Mouse (Mus musculus) MEL (cell line): ENCODE measurements around the gene Dock1. TPM values are rescaled to one million over a fixed set of nuclear protein-coding genes. Genes with fewer than 3 reads are reported as not detected.

Experiments used
- DNase-seq: peaks from one replicate; pipeline ENCODE4 v3.0.0; 2011; ENCODE audit warnings: low read depth, low spot score
- H3K27ac ChIP-seq: 2 replicates; pipeline ENCODE4 v1.5.1; 2012; ENCODE audit warnings: low read depth, mild to moderate bottlenecking, control low read depth, low read length, moderate library complexity; ENCODE audit not compliant: control insufficient read depth
- H3K27me3 ChIP-seq, 2 experiments: fragments of 150-350 bp in 1 of 2; sonication (generic) in 1 of 2; 2 replicates each; pipeline ENCODE4 v1.6.1; 2012; ENCODE audit warnings: low read length in 2 of 2, mild to moderate bottlenecking in 2 of 2, improper control_type of control experiment in 1 of 2, moderate library complexity in 1 of 2; ENCODE audit not compliant: insufficient read depth in 2 of 2, control insufficient read depth in 1 of 2
- H3K36me3 ChIP-seq, 2 experiments: 2 replicates each; pipeline ENCODE4 v1.6.1; 2012 to 2014; ENCODE audit warnings: low read length in 2 of 2, improper control_type of control experiment in 1 of 2, inconsistent platforms in 1 of 2, mild to moderate bottlenecking in 1 of 2; ENCODE audit not compliant: insufficient read depth in 2 of 2, control insufficient read depth in 1 of 2
- H3K4me1 ChIP-seq, 2 experiments: fragments of 150-350 bp in 1 of 2; sonication (generic) in 1 of 2; 2 replicates each; pipeline ENCODE4 v1.6.1; 2012; ENCODE audit warnings: low read length in 2 of 2, improper control_type of control experiment in 1 of 2, mild to moderate bottlenecking in 1 of 2; ENCODE audit not compliant: insufficient read depth in 2 of 2, control insufficient read depth in 1 of 2
- H3K4me3 ChIP-seq, 2 experiments: fragments of 150-350 bp in 1 of 2; sonication (generic) in 1 of 2; 2 replicates each; pipeline ENCODE4 v1.5.1; 2012; ENCODE audit warnings: low read depth in 2 of 2, low read length in 2 of 2, mild to moderate bottlenecking in 2 of 2, moderate library complexity in 2 of 2, control low read depth in 1 of 2, improper control_type of control experiment in 1 of 2; ENCODE audit not compliant: control insufficient read depth in 1 of 2, insufficient read depth in 1 of 2
- H3K79me2 ChIP-seq: 2 replicates; pipeline ENCODE4 v1.6.1; 2012; ENCODE audit warnings: mild to moderate bottlenecking, low read length, moderate library complexity; ENCODE audit not compliant: control insufficient read depth, poor library complexity, insufficient read depth
- H3K9ac ChIP-seq: 2 replicates; pipeline ENCODE4 v1.6.1; 2012; ENCODE audit warnings: low read depth, mild to moderate bottlenecking, control low read depth, low read length, moderate library complexity; ENCODE audit not compliant: control insufficient read depth, poor library complexity, severe bottlenecking
- H3K9me3 ChIP-seq: fragments of 150-350 bp; sonication (generic); replicated peaks from 2 replicates; pipeline ENCODE4 v1.6.1; 2012; ENCODE audit warnings: mild to moderate bottlenecking, low read length, improper control_type of control experiment, moderate library complexity; ENCODE audit not compliant: insufficient read depth
- CHD1 ChIP-seq: IDR thresholded peaks from 2 replicates; pipeline ENCODE4 v1.6.1; 2012; ENCODE audit warnings: low read depth, mild to moderate bottlenecking, inconsistent platforms, low read length, improper control_type of control experiment
- CTCF ChIP-seq, 3 experiments: IDR thresholded peaks in 2 of 3; conservative IDR thresholded peaks in 1 of 3; 2 replicates each; pipeline ENCODE4 v1.5.1; 2011 to 2012; ENCODE audit warnings: low read length in 3 of 3, low read depth in 2 of 3, mild to moderate bottlenecking in 2 of 3, improper control_type of control experiment in 1 of 3, inconsistent platforms in 1 of 3, mixed read lengths in 1 of 3, moderate library complexity in 1 of 3; ENCODE audit not compliant: control insufficient read depth in 1 of 3, insufficient read depth in 1 of 3, poor library complexity in 1 of 3, severe bottlenecking in 1 of 3
- ELF1 ChIP-seq: IDR thresholded peaks from 2 replicates; pipeline ENCODE4 v1.6.1; 2014; ENCODE audit warnings: low read depth, mild to moderate bottlenecking, inconsistent platforms, low read length, improper control_type of control experiment, moderate library complexity
- EP300 ChIP-seq, 2 experiments: IDR thresholded peaks; 2 replicates each; pipeline ENCODE4 v1.6.1; 2011; ENCODE audit warnings: improper control_type of control experiment in 2 of 2, low read length in 2 of 2, low read depth in 1 of 2, mild to moderate bottlenecking in 1 of 2
- HCFC1 ChIP-seq: IDR thresholded peaks from 2 replicates; pipeline ENCODE4 v1.6.1; 2012; ENCODE audit warnings: low read depth, mild to moderate bottlenecking, inconsistent platforms, low read length, improper control_type of control experiment, moderate library complexity
- JUND ChIP-seq: IDR thresholded peaks from 2 replicates; pipeline ENCODE4 v1.6.1; 2011; ENCODE audit warnings: low read depth, mild to moderate bottlenecking, improper control_type of control experiment, low read length
- KAT2A ChIP-seq: conservative IDR thresholded peaks from 2 replicates; pipeline ENCODE4 v1.6.1; 2012; ENCODE audit warnings: low read depth, low read length, improper control_type of control experiment, inconsistent platforms
- MAFK ChIP-seq: IDR thresholded peaks from 2 replicates; pipeline ENCODE4 v1.6.1; 2011; ENCODE audit warnings: low read depth, mild to moderate bottlenecking, low read length, improper control_type of control experiment, borderline replicate concordance
- MAX ChIP-seq: IDR thresholded peaks from 2 replicates; pipeline ENCODE4 v1.6.1; 2011; ENCODE audit warnings: low read length, improper control_type of control experiment
- MEF2A ChIP-seq: IDR thresholded peaks from 2 replicates; pipeline ENCODE4 v1.6.1; 2014; ENCODE audit warnings: low read depth, mild to moderate bottlenecking, inconsistent platforms, low read length, improper control_type of control experiment; ENCODE audit not compliant: poor library complexity, insufficient replicate concordance, severe bottlenecking; ENCODE audit errors: extremely low read depth
- NRF1 ChIP-seq: IDR thresholded peaks from 2 replicates; pipeline ENCODE4 v1.6.1; 2014; ENCODE audit warnings: low read depth, mild to moderate bottlenecking, inconsistent platforms, low read length, improper control_type of control experiment, moderate library complexity; ENCODE audit not compliant: poor library complexity, insufficient read depth, severe bottlenecking
- POLR2A ChIP-seq, 2 experiments: IDR thresholded peaks; 2 replicates each; pipeline ENCODE4 v1.6.1; 2011 to 2012; ENCODE audit warnings: low read length in 2 of 2, mild to moderate bottlenecking in 2 of 2, control low read depth in 1 of 2, improper control_type of control experiment in 1 of 2, low read depth in 1 of 2, moderate library complexity in 1 of 2; ENCODE audit not compliant: control insufficient read depth in 1 of 2, insufficient read depth in 1 of 2, poor library complexity in 1 of 2
- POLR2AphosphoS2 ChIP-seq: IDR thresholded peaks from 2 replicates; pipeline ENCODE4 v1.6.1; 2011; ENCODE audit warnings: low read length, improper control_type of control experiment
- POLR2AphosphoS5 ChIP-seq: IDR thresholded peaks from 2 replicates; pipeline ENCODE4 v1.6.1; 2012; ENCODE audit warnings: low read depth, borderline replicate concordance, mild to moderate bottlenecking, inconsistent platforms, low read length, moderate library complexity, mixed read lengths
- RAD21 ChIP-seq: IDR thresholded peaks from 2 replicates; pipeline ENCODE4 v1.6.1; 2011; ENCODE audit warnings: mild to moderate bottlenecking, low read depth, low read length, improper control_type of control experiment
- RCOR1 ChIP-seq: IDR thresholded peaks from 2 replicates; pipeline ENCODE4 v1.6.1; 2012; ENCODE audit warnings: low read depth, mild to moderate bottlenecking, inconsistent platforms, low read length, improper control_type of control experiment
- SIN3A ChIP-seq: IDR thresholded peaks from 2 replicates; pipeline ENCODE4 v1.6.1; 2012; ENCODE audit warnings: low read length, improper control_type of control experiment, inconsistent platforms
- TAL1 ChIP-seq: IDR thresholded peaks from 2 replicates; pipeline ENCODE4 v1.6.1; 2012; ENCODE audit warnings: mild to moderate bottlenecking, inconsistent platforms, low read length, moderate library complexity, mixed read lengths
- TBP ChIP-seq: IDR thresholded peaks from 2 replicates; pipeline ENCODE4 v1.8.0; 2011; ENCODE audit warnings: low read depth, low read length, improper control_type of control experiment
- TCF12 ChIP-seq: IDR thresholded peaks from 2 replicates; pipeline ENCODE4 v1.6.1; 2014; ENCODE audit warnings: low read depth, mild to moderate bottlenecking, inconsistent platforms, low read length, improper control_type of control experiment, moderate library complexity
- UBTF ChIP-seq: IDR thresholded peaks from 2 replicates; pipeline ENCODE4 v1.6.1; 2012; ENCODE audit warnings: low read depth, mild to moderate bottlenecking, inconsistent platforms, low read length, improper control_type of control experiment, moderate library complexity, borderline replicate concordance; ENCODE audit not compliant: insufficient read depth
- ZC3H11A ChIP-seq: IDR thresholded peaks from 2 replicates; pipeline ENCODE4 v1.6.1; 2012; ENCODE audit warnings: low read depth, mild to moderate bottlenecking, inconsistent platforms, low read length, improper control_type of control experiment
- ZKSCAN1 ChIP-seq: IDR thresholded peaks from 2 replicates; pipeline ENCODE4 v1.6.1; 2012; ENCODE audit warnings: low read depth, mild to moderate bottlenecking, inconsistent platforms, low read length, improper control_type of control experiment, moderate library complexity
- ZMIZ1 ChIP-seq: IDR thresholded peaks from 2 replicates; pipeline ENCODE4 v1.6.1; 2012; ENCODE audit warnings: low read depth, mild to moderate bottlenecking, inconsistent platforms, low read length, improper control_type of control experiment, moderate library complexity
- ZNF384 ChIP-seq: IDR thresholded peaks from 2 replicates; pipeline ENCODE4 v1.6.1; 2012; ENCODE audit warnings: low read depth, mild to moderate bottlenecking, inconsistent platforms, low read length, improper control_type of control experiment
- polyA plus RNA-seq, 2 experiments: library from polyadenylated mRNA; stranded (reverse) in 1 of 2; unstranded in 1 of 2; fragments of >175 nt in 1 of 2; fragments of >200 nt in 1 of 2; gene quantifications; 2 replicates each; pipeline versions ENCODE4 v1.2.1 to v1.2.4; 2012; ENCODE audit warnings: low replicate concordance in 2 of 2, low read depth in 1 of 2; ENCODE audit not compliant: insufficient read length in 2 of 2, insufficient read depth in 1 of 2, missing spikeins in 1 of 2
- total RNA-seq: library from RNA; depleted of rRNA; stranded (reverse); fragments of 300-350 nt; gene quantifications from 2 replicates; pipeline ENCODE4 v1.2.3, GENCODE M21; 2012

Gene Dock1
- total and polyA plus RNA-seq, 3 experiments: not detected

GRCm38 (mm10) chr7:134774468-134775162 is 104.2 kb downstream of the Dock1 start:
- Histone ChIP-seq H3K4me1 (no peaks in the 10 kb centered on the region), H3K36me3 (no peaks in the 10 kb centered on the region), H3K27me3 (no peaks in the 10 kb centered on the region), H3K27ac (no peak overlapping the region), H3K9me3 (no peaks in the 10 kb centered on the region; the same call in 1 of the 2 replicates), H3K9ac (no peak overlapping the region), H3K4me3 (no peak overlapping the region), H3K79me2 (no peaks in the 10 kb centered on the region)
- no peak for TF ChIP-seq TBP
- TF ChIP-seq JUND: no peak
- TF ChIP-seq KAT2A: no peak
- TF ChIP-seq RCOR1: no peak
- no peak for TF ChIP-seq CHD1
- TF ChIP-seq MEF2A: no peak
- no peak for TF ChIP-seq MAX
- no peak for TF ChIP-seq TCF12
- TF ChIP-seq NRF1: no peak
- TF ChIP-seq ZKSCAN1: no peak
- no peak for TF ChIP-seq POLR2A (IDR thresholded peaks at IDR 0.05; ENCODE audit: control insufficient read depth in 1 of 2, insufficient read depth in 1 of 2, low read depth in 1 of 2, low read length in 2 of 2, poor library complexity in 1 of 2)
- TF ChIP-seq UBTF: no peak
- TF ChIP-seq CTCF (IDR thresholded peaks at IDR 0.05 in 2 of 3, conservative IDR thresholded peaks at IDR 0.05 in 1 of 3; ENCODE audit: control insufficient read depth in 1 of 3, insufficient read depth in 1 of 3, low read depth in 2 of 3, low read length in 3 of 3, poor library complexity in 1 of 3, severe bottlenecking in 1 of 3): no peak
- TF ChIP-seq POLR2AphosphoS5: no peak
- no peak for TF ChIP-seq SIN3A
- TF ChIP-seq ZMIZ1: no peak
- no peak for TF ChIP-seq ZNF384
- no peak for TF ChIP-seq HCFC1
- TF ChIP-seq EP300 (IDR thresholded peaks at IDR 0.05; ENCODE audit: low read depth in 1 of 2, low read length in 2 of 2): no peak
- no peak for DNase-seq

- no peaks in the 10 kb centered on the region; the same call in 1 of the 2 replicates for H3K9me3 ChIP-seq
- H3K79me2 ChIP-seq: no peaks in the 10 kb centered on the region
- no peaks in the 10 kb centered on the region for H3K27me3 ChIP-seq
- no peak for DNase-seq
- TF ChIP-seq MAFK (no peak), RAD21 (no peak), ZNF384 (no peak), POLR2AphosphoS2 (no peak), POLR2A (IDR thresholded peaks at IDR 0.05; ENCODE audit: control insufficient read depth in 1 of 2, insufficient read depth in 1 of 2, low read depth in 1 of 2, low read length in 2 of 2, poor library complexity in 1 of 2) (no peak), ZC3H11A (no peak), TAL1 (no peak), ELF1 (no peak), ZKSCAN1 (no peak), RCOR1 (no peak), MAX (no peak)
- no peaks in the 10 kb centered on the region for H3K36me3 ChIP-seq
- no peak overlapping the region for H3K27ac ChIP-seq
- H3K9ac ChIP-seq: no peak overlapping the region
- H3K4me3 ChIP-seq: no peak overlapping the region
- H3K4me1 ChIP-seq: no peaks in the 10 kb centered on the region
These were observed 105.2 kb downstream of the Dock1 start for GRCm38 (mm10) chr7:134775671-134776070.
